Mouse (Mus musculus): ENCODE measurements at regions not wholly inside any gene's neighbourhood (a gene's known extent, or its start where the extent isn't known, plus 50 kb on each side); places are given as distances from the start of the nearest gene placed in this dataset.

GRCm38 (mm10) chr14:23115889-23116510 is 898.3 kb downstream of the Kcnma1 start:
- Histone ChIP-seq H3K36me3 (replicated peaks) (no peaks in the 10 kb centered on the region), H3K27me3 (no peaks in the 10 kb centered on the region)
- no peak for ATAC-seq (ENCODE audit: low FRiP score)

GRCm38 (mm10) chr14:23114910-23115309 is 899.4 kb downstream of the Kcnma1 start:
- 83% methylated on average over 5 of the region's 5 CpGs for WGBS
- no peak overlapping the region for H3K27ac ChIP-seq
- no peak overlapping the region for H3K4me3 ChIP-seq (replicated peaks)
- no peak overlapping the region for H3K4me2 ChIP-seq
- H3K4me1 ChIP-seq, result no peaks in the 10 kb centered on the region
- no peak overlapping the region for H3K9ac ChIP-seq
- no peaks in the 10 kb centered on the region for H3K27me3 ChIP-seq
- no peaks in the 10 kb centered on the region for H3K9me3 ChIP-seq
- H3K36me3 ChIP-seq (replicated peaks), result no peaks in the 10 kb centered on the region
- ATAC-seq (ENCODE audit: low FRiP score), result no peak

More at GRCm38 (mm10) chr14:23115889-23116510, 898.3 kb downstream of the Kcnma1 start:
- Histone ChIP-seq H3K4me1 (no peaks in the 10 kb centered on the region), H3K4me3 (replicated peaks) (no peak overlapping the region), H3K9me3 (no peaks in the 10 kb centered on the region), H3K4me2 (no peak overlapping the region), H3K9ac (no peak overlapping the region), H3K27ac (no peak overlapping the region)
- 89% methylated on average over 8 of the region's 8 CpGs for WGBS

- ATAC-seq (ENCODE audit: low FRiP score), result no peak
- Histone ChIP-seq H3K9me3 (no peaks in the 10 kb centered on the region), H3K4me3 (replicated peaks) (no peak overlapping the region), H3K27me3 (no peaks in the 10 kb centered on the region), H3K4me1 (no peaks in the 10 kb centered on the region), H3K4me2 (no peak overlapping the region), H3K27ac (no peak overlapping the region), H3K9ac (no peak overlapping the region), H3K36me3 (replicated peaks) (no peaks in the 10 kb centered on the region)
- 100% methylated on average over 1 of the region's 1 CpGs for WGBS
Observed at GRCm38 (mm10) chr14:23114456-23114855, 899.8 kb downstream of the Kcnma1 start.

GRCm38 (mm10) chr14:23112369-23112768 is 901.9 kb downstream of the Kcnma1 start:
- H3K36me3 ChIP-seq (replicated peaks), result no peaks in the 10 kb centered on the region
- 84% methylated on average over 2 of the region's 2 CpGs for WGBS
- H3K9me3 ChIP-seq, result no peaks in the 10 kb centered on the region
- no peak overlapping the region for H3K27ac ChIP-seq
- H3K9ac ChIP-seq, result no peak overlapping the region
- no peaks in the 10 kb centered on the region for H3K4me1 ChIP-seq
- no peak for ATAC-seq (ENCODE audit: low FRiP score)
- H3K4me3 ChIP-seq (replicated peaks), result no peak overlapping the region
- H3K4me2 ChIP-seq, result no peak overlapping the region
- no peaks in the 10 kb centered on the region for H3K27me3 ChIP-seq

GRCm38 (mm10) chr14:23108590-23108989 is 905.7 kb downstream of the Kcnma1 start:
- Histone ChIP-seq H3K4me3 (replicated peaks) (no peak overlapping the region), H3K27ac (no peak overlapping the region), H3K4me1 (no peaks in the 10 kb centered on the region), H3K9ac (no peak overlapping the region), H3K36me3 (replicated peaks) (no peaks in the 10 kb centered on the region), H3K4me2 (no peak overlapping the region), H3K27me3 (no peaks in the 10 kb centered on the region), H3K9me3 (no peaks in the 10 kb centered on the region)
- ATAC-seq (ENCODE audit: low FRiP score), result no peak
- 89% methylated on average over 7 of the region's 7 CpGs for WGBS

GRCm38 (mm10) chr14:23107466-23107865 is 906.8 kb downstream of the Kcnma1 start:
- Histone ChIP-seq H3K36me3 (replicated peaks) (no peaks in the 10 kb centered on the region), H3K27ac (no peak overlapping the region), H3K27me3 (no peaks in the 10 kb centered on the region), H3K9me3 (no peaks in the 10 kb centered on the region), H3K9ac (no peak overlapping the region), H3K4me1 (no peaks in the 10 kb centered on the region), H3K4me2 (no peak overlapping the region), H3K4me3 (replicated peaks) (no peak overlapping the region)
- no peak for ATAC-seq (ENCODE audit: low FRiP score)
- WGBS, result 81% methylated on average over 4 of the region's 4 CpGs
